Mouse (Mus musculus) 3T3-L1 (cell line): ENCODE measurements around the gene 5730480H06Rik.

Source experiments
- DNase-seq: peaks from one replicate; pipeline ENCODE4 v3.0.0-alpha.2; 2015; ENCODE audit warnings: low read depth, low spot score

The 5730480H06Rik gene

DNA sequence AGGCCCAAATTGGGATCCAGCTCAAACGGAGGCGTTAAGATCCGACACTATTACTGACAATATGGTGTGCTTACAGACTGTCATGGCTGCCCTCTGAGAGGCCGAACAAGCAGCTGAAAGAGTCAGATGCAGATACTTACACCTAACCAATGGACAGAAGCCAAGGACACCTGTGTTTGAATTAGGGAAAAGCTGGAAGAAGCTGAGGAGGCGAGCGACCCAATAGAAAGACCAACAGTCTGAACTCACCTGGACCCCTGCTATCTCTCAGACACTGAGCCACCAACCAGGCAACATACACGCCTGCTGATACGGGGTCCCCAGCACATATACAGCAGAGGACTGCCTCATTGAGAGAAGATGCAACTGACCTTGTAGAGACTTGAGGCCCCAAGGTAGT lies at the start of gene 5730480H06Rik:
TSS of gene 5730480H06Rik (plus strand) at position 301 of the 400 bp plus-strand sequence.
- no peak for DNase-seq

DNA sequence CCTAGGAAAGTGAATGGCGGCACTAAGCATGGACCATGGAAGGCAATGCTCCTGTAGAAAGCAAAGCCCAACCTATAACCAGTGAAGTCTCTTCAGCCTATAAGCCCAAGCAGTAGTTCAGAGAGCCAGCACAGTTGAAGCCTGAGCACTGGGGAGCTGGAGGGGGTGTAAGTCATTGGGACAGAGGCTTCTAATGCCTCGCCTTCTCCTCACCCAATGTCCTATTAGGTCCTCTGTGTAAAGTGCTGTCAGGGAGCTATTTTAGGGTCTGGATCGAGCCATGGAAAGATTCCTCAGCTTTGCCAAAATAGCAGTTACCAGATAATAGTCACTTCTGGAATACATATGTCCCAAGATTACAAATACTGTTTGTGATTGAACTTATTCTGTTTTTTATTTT lies 26.6 kb upstream of the 5730480H06Rik start:
- DNase-seq = no peak

DNA sequence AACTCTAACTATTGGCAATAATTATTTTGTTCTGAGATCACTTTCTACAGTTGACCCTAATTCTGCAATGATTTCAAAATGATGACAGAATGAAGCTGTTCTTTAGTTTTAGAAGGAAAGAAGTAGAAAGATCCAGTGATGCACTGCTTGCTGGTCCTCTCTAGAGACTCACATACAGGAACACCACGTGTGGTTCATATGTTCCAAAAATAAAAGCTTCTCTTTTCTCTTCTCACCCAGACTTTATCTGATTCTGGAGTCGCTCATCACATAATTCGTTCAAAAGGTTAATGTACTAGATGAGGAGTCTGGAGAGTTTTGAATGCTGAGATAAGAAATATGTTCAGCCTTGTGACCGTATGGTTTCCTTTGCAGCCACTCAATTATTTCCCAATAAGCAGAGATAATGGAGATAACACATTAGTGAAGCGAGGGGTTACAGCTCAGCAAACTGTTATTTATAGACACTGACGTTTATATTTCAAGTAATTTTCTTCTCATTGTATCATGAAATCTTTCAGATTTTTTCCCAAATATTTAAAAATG lies 12.6 kb upstream of the 5730480H06Rik start:
- DNase-seq = no peak

DNA sequence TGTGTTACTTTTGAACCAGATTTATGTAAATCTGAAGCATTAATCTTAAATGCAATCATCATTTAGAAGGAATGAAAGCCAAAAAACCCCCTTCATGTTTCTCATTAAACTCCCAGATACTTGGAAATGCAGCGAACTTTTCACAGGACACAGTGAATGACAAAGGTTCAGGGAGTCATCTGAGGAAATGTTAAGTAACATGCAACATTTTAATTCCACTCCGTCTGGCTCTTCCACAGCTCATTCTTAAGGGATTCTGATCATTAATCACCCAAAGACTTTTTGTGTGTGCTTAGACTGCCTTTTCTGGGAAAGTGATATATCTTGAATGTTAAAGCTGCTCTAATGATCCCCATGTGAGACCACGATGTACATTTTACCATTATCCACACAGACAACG lies 7.2 kb upstream of the 5730480H06Rik start:
- DNase-seq = no peak

DNA sequence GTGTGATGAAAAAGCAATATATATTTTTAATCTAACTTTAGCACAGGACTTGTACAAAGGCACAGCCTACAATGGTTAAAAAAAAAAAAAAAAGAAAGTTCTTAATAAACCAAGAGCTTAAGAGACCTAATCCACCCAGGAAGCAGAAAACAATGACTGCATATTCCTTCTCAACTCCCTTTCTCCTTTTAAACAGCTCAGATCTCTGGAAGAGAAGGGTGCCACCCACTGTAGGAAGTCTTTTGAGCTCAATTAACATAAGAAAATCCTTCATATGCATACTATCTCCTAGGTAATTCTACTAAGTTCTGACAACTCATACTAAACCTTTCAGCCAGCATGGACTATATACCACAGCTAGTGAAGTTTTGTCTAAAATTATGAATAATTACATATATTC lies 1.5 kb upstream of the 5730480H06Rik start:
- DNase-seq = no peak

- no peak for DNase-seq
Measured at GRCm38 (mm10) chr5:48329751-48330150, 2.0 kb downstream of the 5730480H06Rik start.

- peak; percentile 20 for DNase-seq
Measured at GRCm38 (mm10) chr5:48330817-48331216, 3.1 kb downstream of the 5730480H06Rik start.

DNA sequence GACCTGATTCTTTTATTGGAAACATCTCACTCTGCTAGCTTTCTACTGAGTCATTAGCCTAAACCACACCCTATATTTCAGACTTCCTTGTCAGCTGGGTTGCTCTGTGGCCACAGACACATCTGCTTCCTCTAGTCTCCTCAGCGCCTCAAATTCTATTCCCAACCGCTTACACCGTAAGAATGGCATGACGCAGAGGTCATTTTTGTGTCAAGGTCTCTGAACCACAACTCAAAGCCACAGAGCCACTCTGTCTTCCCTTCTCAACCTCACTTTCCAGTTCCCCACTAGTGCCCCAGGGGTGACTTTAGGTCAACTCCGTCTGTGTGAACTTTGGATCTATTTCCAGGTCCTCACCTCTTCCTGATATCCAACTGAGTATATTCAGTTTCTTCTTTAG lies 3.7 kb downstream of the 5730480H06Rik start:
- peak; percentile 95 for DNase-seq

GRCm38 (mm10) chr5:48333407-48333806 lies 5.7 kb downstream of the 5730480H06Rik start:
- DNase-seq = no peak

DNA sequence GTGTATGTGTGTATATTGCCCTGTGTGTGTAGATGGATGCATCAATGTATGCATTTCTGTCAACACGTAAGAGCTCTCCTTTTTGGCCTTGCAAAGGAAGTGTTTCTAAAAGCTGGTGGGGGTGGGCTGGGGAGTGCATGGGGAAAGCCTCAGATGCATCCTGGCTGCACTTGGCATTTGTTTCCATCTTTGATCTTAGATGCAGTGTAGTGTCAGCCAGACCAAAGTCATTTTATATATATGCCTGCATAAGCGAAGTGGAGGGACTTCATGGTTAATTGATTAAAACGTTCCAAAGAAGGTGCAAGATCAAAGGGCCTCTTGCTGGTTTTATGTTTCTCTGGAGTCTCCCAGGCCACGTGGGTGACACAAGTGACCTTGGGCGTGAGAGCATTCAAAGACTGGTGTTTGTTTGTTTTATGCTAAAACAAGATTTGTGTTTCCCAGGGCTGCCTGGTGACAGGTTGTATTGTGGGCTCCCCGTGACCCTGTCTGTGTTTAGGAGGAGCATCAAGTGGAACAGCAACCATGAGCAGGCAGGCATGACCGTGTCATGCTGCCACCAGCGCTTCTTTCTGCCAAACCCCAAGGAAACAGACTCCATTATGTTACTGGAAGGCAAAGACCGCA lies 6.2 kb downstream of the 5730480H06Rik start:
- no peak for DNase-seq

DNA sequence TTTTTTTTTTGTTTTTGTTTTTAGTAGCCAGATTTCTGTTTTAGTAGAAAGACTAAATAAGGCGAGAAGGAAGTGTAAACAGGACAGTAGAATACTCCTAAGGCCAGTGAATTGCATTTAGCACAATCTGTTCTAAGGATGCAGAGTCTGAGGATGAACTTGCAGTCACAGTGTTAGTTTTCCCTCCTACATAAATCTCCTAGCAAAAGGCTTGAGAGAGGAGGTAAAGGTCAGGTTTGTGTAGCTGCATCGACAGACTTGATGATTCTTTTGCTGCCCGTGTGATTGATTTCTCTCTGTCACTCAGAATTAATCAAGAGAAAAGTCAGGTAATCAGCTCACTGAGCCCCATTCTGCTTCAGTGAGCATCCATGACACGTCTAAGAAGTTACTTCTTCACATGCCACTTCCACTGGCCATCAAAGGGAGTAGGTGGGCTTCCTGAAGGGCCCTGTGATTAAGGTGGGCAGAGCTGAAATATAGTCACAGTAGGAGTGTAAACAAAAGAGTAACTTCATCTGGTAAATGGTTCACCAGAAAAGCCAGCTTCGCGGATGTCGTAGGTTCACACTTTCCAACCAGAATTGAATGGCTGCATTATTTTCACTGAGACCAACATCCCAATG lies 13.2 kb downstream of the 5730480H06Rik start:
- no peak for DNase-seq

GRCm38 (mm10) chr5:48345095-48345982 lies 17.6 kb downstream of the 5730480H06Rik start:
- DNase-seq = peak; percentile 84

DNA sequence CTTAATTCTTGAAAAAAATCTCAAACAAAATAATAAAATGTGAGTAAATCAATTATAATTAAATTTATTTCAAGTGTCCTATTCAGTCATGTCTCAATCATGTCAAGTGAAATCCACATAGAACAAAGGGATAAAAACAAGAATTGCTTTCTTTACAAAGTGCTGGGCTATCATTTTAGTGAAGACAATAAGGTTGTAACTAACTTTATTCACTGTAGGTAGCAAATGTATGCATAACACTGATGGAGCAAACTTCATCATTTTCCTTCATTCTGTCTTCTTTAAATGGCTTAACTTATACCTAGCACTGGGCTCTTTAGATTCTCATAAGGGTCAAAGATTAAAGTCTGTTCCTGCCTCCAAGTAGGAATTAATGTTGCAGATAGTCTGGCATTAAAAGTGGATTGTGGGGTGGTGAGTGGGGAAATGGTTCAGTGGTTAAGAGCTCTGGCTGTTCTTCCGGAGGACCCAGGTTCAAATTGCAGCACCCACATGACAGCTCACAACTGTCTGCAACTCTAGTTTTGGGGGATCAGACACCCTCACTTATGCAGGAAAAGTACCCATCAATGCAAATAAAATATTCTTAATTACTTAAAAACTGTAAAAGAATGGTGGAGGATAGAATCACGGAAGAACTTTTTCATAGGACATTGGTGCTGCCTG lies 18.4 kb downstream of the 5730480H06Rik start:
- no peak for DNase-seq

- no peak for DNase-seq
Measured at GRCm38 (mm10) chr5:48349309-48349708, 21.6 kb downstream of the 5730480H06Rik start.

DNA sequence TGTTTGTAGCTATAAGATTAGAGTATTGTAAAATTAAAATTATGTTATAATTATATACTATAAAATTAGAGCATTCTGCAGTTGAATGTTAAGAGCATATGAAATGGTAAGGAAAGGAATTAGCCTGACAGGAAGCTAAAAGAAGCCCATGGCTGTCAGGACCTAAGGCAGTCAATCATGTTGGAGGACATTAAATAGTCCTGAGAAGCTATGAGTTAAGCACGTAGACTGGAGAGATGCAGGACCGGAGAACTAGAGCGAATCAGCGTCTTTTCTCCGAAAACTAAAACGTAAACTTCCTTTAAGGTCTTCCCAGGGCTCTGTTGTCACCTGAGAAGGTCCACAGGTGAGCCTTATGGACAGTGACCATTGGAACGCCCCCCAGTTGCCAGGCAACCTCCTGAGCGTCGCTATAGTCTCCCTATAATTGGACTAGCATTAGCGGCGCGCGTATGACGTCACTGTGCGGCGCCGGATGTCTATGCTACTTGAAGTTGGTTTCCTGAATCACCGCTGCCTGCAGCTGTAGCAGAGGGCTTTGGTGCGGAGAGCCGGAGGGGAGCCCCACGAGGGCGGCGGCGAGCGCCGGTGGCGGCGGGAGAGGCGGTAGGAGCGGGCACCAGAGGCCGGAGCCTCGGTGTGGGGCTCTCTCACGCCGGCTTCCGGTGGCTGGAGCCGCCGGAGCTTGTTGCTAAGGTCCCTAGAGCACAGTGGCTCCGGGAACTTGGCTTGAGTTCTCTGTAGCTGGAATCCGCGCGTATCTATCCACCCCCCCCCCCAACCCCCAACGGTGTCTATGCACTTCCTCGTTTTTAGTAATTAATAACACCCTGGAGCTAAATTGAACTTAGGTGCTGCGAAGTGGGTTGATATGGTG lies 44.4 kb downstream of the 5730480H06Rik start:
- peak; percentile 99 for DNase-seq

- peak; percentile 97 for DNase-seq
Measured at GRCm38 (mm10) chr5:48402497-48402896, 74.7 kb downstream of the 5730480H06Rik start.

DNA sequence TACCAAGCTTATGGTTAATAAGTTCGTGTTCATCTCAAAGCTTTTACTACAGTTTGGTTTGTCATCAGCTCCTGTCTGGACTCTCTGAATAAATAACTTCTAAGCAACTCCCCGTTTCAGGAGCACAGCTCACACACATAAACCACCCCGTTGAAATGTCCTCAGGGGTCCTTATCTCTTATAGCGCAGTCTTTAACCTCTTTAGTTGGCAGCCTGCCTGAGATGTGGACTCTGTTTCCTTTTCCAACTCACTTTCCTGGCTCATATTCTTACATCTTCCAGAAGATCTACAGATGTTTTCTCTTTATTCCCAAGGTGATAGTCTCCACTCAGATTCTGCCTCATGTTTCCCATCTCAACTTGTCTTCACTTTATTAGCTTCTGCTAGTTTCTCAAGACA lies 80.5 kb downstream of the 5730480H06Rik start:
- DNase-seq = no peak

GRCm38 (mm10) chr5:48410348-48410747 lies 82.6 kb downstream of the 5730480H06Rik start:
- DNase-seq = peak; percentile 22

DNA sequence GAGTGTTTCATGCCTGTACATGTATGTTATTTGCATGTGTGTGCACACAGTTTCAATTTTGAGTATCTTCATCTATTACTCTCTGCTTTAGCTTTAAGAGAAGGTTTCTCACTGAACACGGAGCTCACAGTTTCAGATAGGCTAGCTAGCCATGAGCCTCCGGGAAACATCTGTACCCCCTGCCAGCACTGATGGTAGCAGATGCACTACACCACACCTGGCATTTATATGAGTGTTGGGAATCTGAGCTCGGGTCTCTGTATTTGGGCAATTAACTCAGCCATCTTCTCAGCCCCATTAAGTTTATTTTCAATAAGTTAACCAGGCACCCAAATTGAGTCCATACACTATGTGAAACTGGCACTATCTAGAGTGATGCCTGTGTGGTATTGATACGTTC lies 83.7 kb downstream of the 5730480H06Rik start:
- DNase-seq = no peak

GRCm38 (mm10) chr5:48412261-48412660 lies 84.5 kb downstream of the 5730480H06Rik start:
- DNase-seq = no peak

DNA sequence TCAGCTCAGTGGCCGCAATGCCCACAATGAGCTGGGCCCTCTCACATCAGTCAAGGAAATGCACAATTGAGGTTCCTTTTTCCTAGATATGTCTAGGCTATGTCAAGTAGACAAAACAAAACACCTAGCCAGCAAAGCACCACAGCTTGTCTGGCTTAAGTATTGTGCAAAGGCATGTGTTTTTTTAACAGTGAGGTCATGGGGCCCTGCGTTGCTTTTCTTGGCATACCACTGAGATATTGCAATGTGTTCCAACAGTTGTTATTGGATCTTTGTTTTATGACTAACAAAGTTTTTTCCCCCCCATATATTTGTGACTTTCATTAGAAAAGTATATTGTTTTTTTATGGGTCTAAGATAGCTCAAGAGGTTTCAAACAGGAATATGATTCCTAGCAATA lies 92.0 kb downstream of the 5730480H06Rik start:
- peak; percentile 80 for DNase-seq
